Mouse (Mus musculus) kidney, embryonic 15.5 days (tissue): Measurements from ENCODE around the gene Arl15. TPM values are rescaled to one million over a fixed set of nuclear protein-coding genes. Genes with fewer than 3 reads are reported as not detected.

Source experiments
- ATAC-seq: fragments of 200-750 bp; cut with Nextera tagmentation; replicated peaks from 2 replicates; pipeline ENCODE4 v1.8.0; 2017; ENCODE audit warnings: moderate TSS enrichment; ENCODE audit not compliant: low FRiP score
- H3K27ac ChIP-seq: fragments of 300-500 bp; sonication (generic); 2 replicates; pipeline ENCODE4 v1.5.1; 2015; ENCODE audit warnings: mild to moderate bottlenecking, inconsistent platforms
- H3K27me3 ChIP-seq: fragments of 300-500 bp; sonication (generic); 2 replicates; pipeline ENCODE4 v1.6.1; 2015; ENCODE audit warnings: inconsistent platforms
- H3K36me3 ChIP-seq: fragments of 300-500 bp; sonication (generic); 2 replicates; pipeline ENCODE4 v1.6.1; 2015; ENCODE audit warnings: inconsistent platforms
- H3K4me1 ChIP-seq: fragments of 300-500 bp; sonication (generic); 2 replicates; pipeline ENCODE4 v1.6.1; 2015; ENCODE audit warnings: inconsistent platforms
- H3K4me2 ChIP-seq: fragments of 300-500 bp; sonication (generic); 2 replicates; pipeline ENCODE4 v1.6.1; 2015; ENCODE audit warnings: moderate library complexity, mild to moderate bottlenecking, inconsistent platforms
- H3K4me3 ChIP-seq: fragments of 300-500 bp; sonication (generic); replicated peaks from 2 replicates; pipeline ENCODE4 v1.5.1; 2015; ENCODE audit warnings: mild to moderate bottlenecking, inconsistent platforms
- H3K9ac ChIP-seq: fragments of 300-500 bp; sonication (generic); 2 replicates; pipeline ENCODE4 v1.6.1; 2015; ENCODE audit warnings: mild to moderate bottlenecking, inconsistent platforms
- H3K9me3 ChIP-seq: fragments of 300-500 bp; sonication (generic); replicated peaks from 2 replicates; pipeline ENCODE4 v1.6.1; 2016; ENCODE audit warnings: inconsistent platforms
- WGBS: fragments of 180-500 bp; shearing (Covaris S2); methylation state at CpG from one replicate; pipeline ENCODE4 v1.1.7; 2015; ENCODE audit warnings: mixed read lengths; 5-methylcytosine and 5-hydroxymethylcytosine counted together
- polyA plus RNA-seq: library from polyadenylated mRNA; unstranded; fragments of >200 nt; fragmentation: Nextera tagmentation; extraction: Ambion mirVana; gene quantifications from 2 replicates; pipeline ENCODE4 v1.2.1, GENCODE M21; 2015

The Arl15 gene
- polyA plus RNA-seq, 1 experiment from 2014 or later: 14.1 TPM

DNA sequence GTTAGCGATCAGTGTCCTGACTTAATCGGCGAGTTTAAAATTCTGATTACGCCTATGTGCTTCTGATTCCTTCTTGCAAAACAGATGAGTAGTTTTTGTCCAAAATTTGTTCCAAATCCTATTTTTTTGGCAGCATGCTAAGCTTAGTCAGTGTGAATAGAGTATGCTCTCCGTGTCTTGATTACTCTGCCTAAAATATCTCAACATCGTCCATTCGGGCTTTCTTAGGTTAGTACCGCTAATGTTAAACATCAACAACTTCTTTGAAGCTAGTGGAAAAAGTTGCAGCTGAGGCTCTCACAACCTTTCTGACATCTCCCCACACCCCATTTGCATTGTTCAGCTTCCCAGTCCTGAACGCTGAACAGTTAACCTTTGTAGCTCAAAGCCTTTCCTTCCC lies 269.8 kb downstream of the Arl15 start:
- Histone ChIP-seq H3K4me1 (no peaks in the 10 kb centered on the region), H3K27me3 (no peaks in the 10 kb centered on the region), H3K36me3 (no peaks in the 10 kb centered on the region), H3K4me3 (no peak overlapping the region), H3K27ac (no peak overlapping the region), H3K9ac (no peak overlapping the region), H3K9me3 (no peaks in the 10 kb centered on the region), H3K4me2 (no peak overlapping the region)
- no peak for ATAC-seq
- 89% methylated on average over 9 of the region's 9 CpGs for WGBS

GRCm38 (mm10) chr13:114065012-114065411 lies 270.7 kb downstream of the Arl15 start:
- Histone ChIP-seq H3K4me2 (no peak overlapping the region), H3K4me1 (no peaks in the 10 kb centered on the region), H3K36me3 (no peaks in the 10 kb centered on the region), H3K27ac (no peak overlapping the region), H3K27me3 (no peaks in the 10 kb centered on the region), H3K9me3 (no peaks in the 10 kb centered on the region), H3K4me3 (no peak overlapping the region), H3K9ac (no peak overlapping the region)
- no peak for ATAC-seq
- 57% methylated on average over 6 of the region's 6 CpGs for WGBS

DNA sequence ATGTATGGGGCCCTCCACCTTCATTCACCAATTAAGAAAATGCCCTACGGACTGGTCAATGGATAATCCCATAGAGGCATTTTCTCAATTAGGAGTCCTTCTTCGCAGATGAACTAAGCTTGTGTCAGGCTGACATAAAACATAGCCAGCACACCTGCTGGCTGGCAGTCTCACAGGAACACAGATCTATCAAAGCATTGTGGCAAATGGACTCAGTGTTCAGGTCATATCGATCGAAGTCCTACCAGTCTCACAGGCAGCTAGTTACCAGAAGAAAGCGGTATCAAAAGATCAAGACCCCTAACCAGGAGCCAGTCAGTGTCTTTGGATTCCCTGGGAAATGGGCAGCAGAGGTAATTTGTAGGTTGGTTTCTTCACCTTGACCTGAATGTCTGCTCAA lies 274.1 kb downstream of the Arl15 start:
- Histone ChIP-seq H3K4me2 (no peak overlapping the region), H3K4me3 (no peak overlapping the region), H3K27ac (no peak overlapping the region), H3K27me3 (no peaks in the 10 kb centered on the region), H3K9me3 (no peaks in the 10 kb centered on the region), H3K9ac (no peak overlapping the region), H3K36me3 (no peaks in the 10 kb centered on the region), H3K4me1 (no peaks in the 10 kb centered on the region)
- ATAC-seq: no peak
- 96% methylated on average over 5 of the region's 5 CpGs for WGBS

DNA sequence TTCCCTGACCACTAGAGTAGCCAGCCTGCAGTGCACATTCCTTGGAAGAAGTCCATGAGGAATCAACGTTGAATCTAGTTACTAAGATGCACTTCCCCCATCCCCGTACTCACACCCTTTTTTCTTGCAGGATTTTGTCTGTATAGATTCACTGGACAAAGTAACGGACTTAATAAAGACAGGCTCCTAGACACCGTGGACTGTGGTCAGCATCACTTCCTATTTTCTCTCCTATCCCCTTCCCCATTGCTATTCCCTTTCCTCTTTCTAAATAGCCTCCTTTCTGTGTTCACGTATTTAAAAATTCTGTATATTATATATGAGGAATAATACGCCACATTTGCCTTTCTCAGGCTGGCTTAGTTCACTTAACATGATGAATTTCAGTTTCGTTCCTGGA lies 277.1 kb downstream of the Arl15 start:
- WGBS: 94% methylated on average over 7 of the region's 7 CpGs
- Histone ChIP-seq H3K9ac (no peak overlapping the region), H3K4me3 (no peak overlapping the region), H3K4me1 (peaks cover 3% of the 10 kb centered on the region; the same call in 1 of the 2 replicates), H3K27me3 (no peaks in the 10 kb centered on the region), H3K27ac (no peak overlapping the region), H3K36me3 (no peaks in the 10 kb centered on the region), H3K9me3 (no peaks in the 10 kb centered on the region), H3K4me2 (no peak overlapping the region)
- no peak for ATAC-seq

DNA sequence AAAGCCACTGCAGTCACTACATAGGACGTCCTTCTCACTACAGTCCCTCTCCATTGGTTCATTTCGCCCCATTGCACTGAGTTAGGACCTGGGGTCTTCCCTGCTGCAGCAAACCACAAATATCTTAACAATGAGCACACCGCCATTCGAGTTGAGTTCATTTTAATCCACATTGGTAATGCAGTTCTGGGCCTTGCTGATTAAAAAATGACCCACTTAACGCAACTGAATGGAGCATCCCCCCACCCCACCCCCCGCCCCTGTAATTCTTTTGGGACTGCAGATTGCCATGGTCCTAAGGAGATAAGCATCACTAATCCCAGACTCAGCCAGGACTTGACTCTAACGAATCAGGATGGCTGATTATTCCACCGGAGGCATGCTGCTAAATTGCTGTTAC lies 280.2 kb downstream of the Arl15 start:
- Histone ChIP-seq H3K9me3 (no peaks in the 10 kb centered on the region), H3K4me2 (no peak overlapping the region), H3K4me3 (no peak overlapping the region), H3K9ac (no peak overlapping the region), H3K27ac (no peak overlapping the region), H3K4me1 (peaks cover 3% of the 10 kb centered on the region; the same call in 1 of the 2 replicates), H3K27me3 (no peaks in the 10 kb centered on the region), H3K36me3 (no peaks in the 10 kb centered on the region)
- ATAC-seq: no peak
- WGBS: 56% methylated on average over 8 of the region's 8 CpGs

- Histone ChIP-seq H3K4me3 (no peak overlapping the region), H3K27me3 (no peaks in the 10 kb centered on the region), H3K36me3 (no peaks in the 10 kb centered on the region), H3K9me3 (no peaks in the 10 kb centered on the region), H3K4me1 (peaks cover 3% of the 10 kb centered on the region; the same call in 1 of the 2 replicates), H3K9ac (no peak overlapping the region), H3K4me2 (no peak overlapping the region), H3K27ac (no peak overlapping the region)
- WGBS: 70% methylated on average over 9 of the region's 9 CpGs
- 0 out of 2 replicates have a peak, but pooled peaks have one; percentile 25 for ATAC-seq
These were observed 281.5 kb downstream of the Arl15 start for GRCm38 (mm10) chr13:114075724-114076384.

DNA sequence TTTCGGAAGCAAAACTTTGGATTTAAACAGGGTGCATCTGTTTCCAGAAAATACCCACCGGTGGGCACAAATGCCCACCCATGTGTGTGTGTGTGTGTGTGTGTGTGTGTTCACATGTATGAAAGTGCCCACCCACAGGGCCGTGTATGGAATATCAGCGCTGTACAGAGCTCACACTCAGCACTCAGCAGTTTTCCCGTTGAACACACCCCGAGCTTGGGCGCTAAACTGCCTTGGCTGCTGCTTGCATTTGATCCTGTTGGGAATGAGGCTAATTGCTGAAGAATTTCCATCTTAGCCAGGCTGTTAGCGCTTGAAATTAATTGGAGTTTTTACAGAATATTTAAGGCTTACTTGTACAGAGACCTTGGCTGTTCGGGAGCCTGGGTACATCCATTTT lies 282.9 kb downstream of the Arl15 start:
- 88% methylated on average over 9 of the region's 9 CpGs for WGBS
- H3K9ac ChIP-seq: no peak overlapping the region
- H3K9me3 ChIP-seq: no peaks in the 10 kb centered on the region
- no peak overlapping the region for H3K4me3 ChIP-seq
- H3K4me1 ChIP-seq: peaks cover 3% of the 10 kb centered on the region; the same call in 1 of the 2 replicates
- no peak overlapping the region for H3K27ac ChIP-seq
- H3K36me3 ChIP-seq: no peaks in the 10 kb centered on the region
- ATAC-seq: no peak
- H3K27me3 ChIP-seq: no peaks in the 10 kb centered on the region
- H3K4me2 ChIP-seq: no peak overlapping the region

DNA sequence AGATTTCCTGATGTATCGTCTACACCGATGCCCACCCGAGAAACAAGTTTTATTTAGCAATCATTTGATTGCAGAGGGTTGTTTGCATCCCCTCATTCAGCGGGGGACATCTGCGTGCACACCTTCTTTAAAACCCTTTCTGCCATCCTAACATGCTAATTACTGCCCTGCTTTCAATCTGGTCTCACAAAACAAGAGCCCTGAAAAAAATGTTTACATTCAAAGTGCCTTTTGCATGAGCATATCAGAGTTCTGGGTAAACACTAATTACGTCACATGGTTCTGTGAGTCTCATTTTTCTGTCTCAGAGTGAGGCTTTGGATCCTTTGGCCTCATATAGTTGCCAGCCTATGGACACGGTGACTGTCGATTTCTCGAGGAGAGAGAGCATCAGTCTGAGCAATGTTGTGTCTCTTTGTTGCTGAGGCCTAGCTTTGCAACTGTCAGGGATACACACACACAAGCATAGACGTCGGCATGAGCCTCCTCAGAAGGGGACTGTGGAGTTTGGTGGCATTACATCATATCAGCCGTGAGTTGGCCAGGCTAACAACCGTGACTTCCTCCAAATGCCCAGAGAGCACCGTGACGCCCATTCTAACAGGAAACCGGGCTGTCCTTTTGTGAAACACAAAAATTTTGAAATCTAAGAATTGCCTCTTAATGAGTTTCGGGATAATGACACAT lies 283.4 kb downstream of the Arl15 start:
- Histone ChIP-seq H3K4me1 (peaks cover 3% of the 10 kb centered on the region; the same call in 1 of the 2 replicates), H3K4me3 (no peak overlapping the region), H3K9me3 (no peaks in the 10 kb centered on the region), H3K27me3 (no peaks in the 10 kb centered on the region), H3K9ac (no peak overlapping the region), H3K4me2 (no peak overlapping the region), H3K27ac (no peak overlapping the region), H3K36me3 (no peaks in the 10 kb centered on the region)
- WGBS: 73% methylated on average over 17 of the region's 17 CpGs
- ATAC-seq: no peak

GRCm38 (mm10) chr13:114078851-114079250 lies 284.5 kb downstream of the Arl15 start:
- Histone ChIP-seq H3K9me3 (no peaks in the 10 kb centered on the region), H3K9ac (no peak overlapping the region), H3K4me2 (no peak overlapping the region), H3K36me3 (no peaks in the 10 kb centered on the region), H3K27ac (no peak overlapping the region), H3K4me1 (peaks cover 3% of the 10 kb centered on the region; the same call in 1 of the 2 replicates), H3K4me3 (no peak overlapping the region), H3K27me3 (no peaks in the 10 kb centered on the region)
- ATAC-seq: no peak
- 90% methylated on average over 4 of the region's 4 CpGs for WGBS

DNA sequence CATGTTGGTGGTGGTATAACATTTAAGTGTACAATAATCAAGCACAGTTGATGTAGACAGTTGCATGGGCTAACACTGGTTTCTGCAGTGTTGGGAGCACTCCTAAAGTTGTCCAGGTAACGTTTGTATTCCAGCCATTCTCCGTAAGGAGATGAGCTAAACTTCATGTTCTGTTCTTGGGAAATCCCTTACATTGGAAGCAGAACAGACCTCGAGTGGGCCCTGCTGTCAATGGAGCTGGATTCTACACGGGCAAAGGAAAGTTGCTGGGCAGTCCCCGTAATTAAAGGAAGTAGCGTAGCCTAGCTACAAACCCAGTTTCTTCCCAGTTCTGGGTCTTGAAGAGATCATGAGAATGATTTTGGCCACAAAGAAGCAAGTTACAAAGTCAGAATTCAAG lies 285.4 kb downstream of the Arl15 start:
- H3K4me3 ChIP-seq: no peak overlapping the region
- H3K9ac ChIP-seq: no peak overlapping the region
- H3K4me1 ChIP-seq: peaks cover 3% of the 10 kb centered on the region; the same call in 1 of the 2 replicates
- ATAC-seq: no peak
- no peak overlapping the region for H3K27ac ChIP-seq
- WGBS: 91% methylated on average over 6 of the region's 6 CpGs
- no peaks in the 10 kb centered on the region for H3K27me3 ChIP-seq
- H3K9me3 ChIP-seq: no peaks in the 10 kb centered on the region
- H3K4me2 ChIP-seq: no peak overlapping the region
- H3K36me3 ChIP-seq: no peaks in the 10 kb centered on the region

GRCm38 (mm10) chr13:114080491-114080890 lies 286.2 kb downstream of the Arl15 start:
- Histone ChIP-seq H3K4me2 (no peak overlapping the region), H3K36me3 (no peaks in the 10 kb centered on the region), H3K27me3 (no peaks in the 10 kb centered on the region), H3K9me3 (no peaks in the 10 kb centered on the region), H3K9ac (no peak overlapping the region), H3K4me3 (no peak overlapping the region), H3K27ac (no peak overlapping the region), H3K4me1 (no peaks in the 10 kb centered on the region)
- no peak for ATAC-seq
- 94% methylated on average over 8 of the region's 8 CpGs for WGBS

GRCm38 (mm10) chr13:114083570-114084138 lies 289.3 kb downstream of the Arl15 start:
- Histone ChIP-seq H3K9ac (no peak overlapping the region), H3K9me3 (no peaks in the 10 kb centered on the region), H3K27ac (no peak overlapping the region), H3K4me2 (no peak overlapping the region), H3K4me1 (0 out of 2 replicates have a peak, but pooled peaks cover 4% of the 10 kb centered on the region), H3K36me3 (0 out of 2 replicates have a peak, but pooled peaks cover 3% of the 10 kb centered on the region), H3K4me3 (no peak overlapping the region), H3K27me3 (no peaks in the 10 kb centered on the region)
- ATAC-seq: no peak
- WGBS: 70% methylated on average over 3 of the region's 3 CpGs
